Mouse (Mus musculus) midbrain, embryonic 15.5 days (tissue): ENCODE measurements around the gene Lrrc71. TPM values are rescaled to one million over a fixed set of nuclear protein-coding genes. Genes with fewer than 3 reads are reported as not detected.

Experiments
- ATAC-seq: fragments of 200-750 bp; cut with Nextera tagmentation; replicated peaks from 2 replicates; pipeline ENCODE4 v1.8.0; 2017; ENCODE audit warnings: moderate TSS enrichment
- H3K27ac ChIP-seq: fragments of 300-500 bp; sonication (generic); 2 replicates; pipeline ENCODE4 v1.5.1; 2015; ENCODE audit warnings: mild to moderate bottlenecking, inconsistent platforms
- H3K27me3 ChIP-seq: fragments of 300-500 bp; sonication (generic); replicated peaks from 2 replicates; pipeline ENCODE4 v1.6.1; 2015; ENCODE audit warnings: inconsistent platforms
- H3K36me3 ChIP-seq: fragments of 300-500 bp; sonication (generic); replicated peaks from 2 replicates; pipeline ENCODE4 v1.6.1; 2015; ENCODE audit warnings: inconsistent platforms
- H3K4me1 ChIP-seq: fragments of 300-500 bp; sonication (generic); 2 replicates; pipeline ENCODE4 v1.6.1; 2015; ENCODE audit warnings: inconsistent platforms
- H3K4me2 ChIP-seq: fragments of 300-500 bp; sonication (generic); 2 replicates; pipeline ENCODE4 v1.6.1; 2015; ENCODE audit warnings: inconsistent platforms, mild to moderate bottlenecking, moderate library complexity
- H3K4me3 ChIP-seq: fragments of 300-500 bp; sonication (generic); 2 replicates; pipeline ENCODE4 v1.5.1; 2015; ENCODE audit warnings: mild to moderate bottlenecking, inconsistent platforms
- H3K9ac ChIP-seq: fragments of 300-500 bp; sonication (generic); 2 replicates; pipeline ENCODE4 v1.6.1; 2015; ENCODE audit warnings: mild to moderate bottlenecking, inconsistent platforms
- H3K9me3 ChIP-seq: fragments of 300-500 bp; sonication (generic); 2 replicates; pipeline ENCODE4 v1.6.1; 2016; ENCODE audit warnings: inconsistent platforms
- WGBS: fragments of 180-500 bp; shearing (Covaris S2); methylation state at CpG from one replicate; pipeline ENCODE4 v1.1.7; 2015; ENCODE audit warnings: mixed read lengths; 5-methylcytosine and 5-hydroxymethylcytosine counted together
- polyA plus RNA-seq: library from polyadenylated mRNA; unstranded; fragments of >200 nt; fragmentation: Nextera tagmentation; extraction: Ambion mirVana; gene quantifications from 2 replicates; pipeline ENCODE4 v1.2.1, GENCODE M21; 2015

The Lrrc71 gene
- polyA plus RNA-seq, 1 experiment from 2014 or later: 0.89 TPM

GRCm38 (mm10) chr3:87738906-87739305 lies 9.5 kb downstream of the Lrrc71 start:
- WGBS: 87% methylated on average over 5 of the region's 5 CpGs
- Histone ChIP-seq H3K4me3 (no peak overlapping the region), H3K36me3 (peaks cover 34% of the 10 kb centered on the region), H3K4me1 (no peaks in the 10 kb centered on the region), H3K27ac (no peak overlapping the region), H3K4me2 (no peak overlapping the region), H3K27me3 (no peaks in the 10 kb centered on the region), H3K9me3 (no peaks in the 10 kb centered on the region), H3K9ac (no peak overlapping the region)
- no peak for ATAC-seq

GRCm38 (mm10) chr3:87735335-87735734 lies 13.1 kb downstream of the Lrrc71 start:
- no peaks in the 10 kb centered on the region for H3K9me3 ChIP-seq
- no peak overlapping the region for H3K9ac ChIP-seq
- peaks cover 55% of the 10 kb centered on the region for H3K36me3 ChIP-seq
- no peak overlapping the region for H3K4me2 ChIP-seq
- no peaks in the 10 kb centered on the region for H3K27me3 ChIP-seq
- 90% methylated on average over 9 of the region's 9 CpGs for WGBS
- no peaks in the 10 kb centered on the region for H3K4me1 ChIP-seq
- no peak overlapping the region for H3K4me3 ChIP-seq
- H3K27ac ChIP-seq: no peak overlapping the region
- no peak for ATAC-seq

- Histone ChIP-seq H3K9me3 (no peaks in the 10 kb centered on the region), H3K4me1 (no peaks in the 10 kb centered on the region), H3K4me2 (no peak overlapping the region), H3K4me3 (no peak overlapping the region), H3K27me3 (no peaks in the 10 kb centered on the region), H3K36me3 (peaks cover 64% of the 10 kb centered on the region), H3K27ac (no peak overlapping the region), H3K9ac (no peak overlapping the region)
- ATAC-seq: no peak
- 85% methylated on average over 11 of the region's 11 CpGs for WGBS
These were observed 14.3 kb downstream of the Lrrc71 start for GRCm38 (mm10) chr3:87733984-87734761.

GRCm38 (mm10) chr3:87733098-87733497 lies 15.3 kb downstream of the Lrrc71 start:
- ATAC-seq: no peak
- no peaks in the 10 kb centered on the region for H3K4me1 ChIP-seq
- H3K9ac ChIP-seq: no peak overlapping the region
- H3K27me3 ChIP-seq: no peaks in the 10 kb centered on the region
- 84% methylated on average over 4 of the region's 4 CpGs for WGBS
- no peak overlapping the region for H3K4me3 ChIP-seq
- H3K27ac ChIP-seq: no peak overlapping the region
- no peak overlapping the region for H3K4me2 ChIP-seq
- peaks cover 68% of the 10 kb centered on the region for H3K36me3 ChIP-seq
- H3K9me3 ChIP-seq: no peaks in the 10 kb centered on the region

DNA sequence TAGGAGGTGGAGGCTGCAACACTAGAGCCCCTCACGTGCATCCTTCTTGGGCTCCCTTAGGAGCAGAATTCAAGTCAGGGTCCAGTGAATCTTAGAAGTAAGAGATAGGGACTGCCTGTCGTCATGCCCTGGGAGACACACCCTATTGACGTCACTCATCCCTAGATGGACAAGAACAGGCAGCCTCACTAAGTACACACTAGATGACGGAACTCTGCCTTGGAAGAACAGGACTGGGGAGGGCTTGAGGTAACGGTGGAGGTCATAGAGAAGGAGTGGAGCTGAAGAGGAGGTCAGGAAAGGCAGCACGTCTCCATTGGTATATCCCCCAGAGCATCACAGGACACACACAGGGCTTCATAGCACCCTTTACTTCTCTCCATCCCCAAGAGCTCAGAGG lies 19.7 kb downstream of the Lrrc71 start:
- H3K9me3 ChIP-seq: no peaks in the 10 kb centered on the region
- no peak overlapping the region for H3K4me3 ChIP-seq
- H3K27me3 ChIP-seq: no peaks in the 10 kb centered on the region
- no peaks in the 10 kb centered on the region for H3K4me1 ChIP-seq
- 95% methylated on average over 6 of the region's 6 CpGs for WGBS
- no peak overlapping the region for H3K27ac ChIP-seq
- H3K9ac ChIP-seq: no peak overlapping the region
- ATAC-seq: no peak
- H3K4me2 ChIP-seq: no peak overlapping the region
- peaks cover 75% of the 10 kb centered on the region for H3K36me3 ChIP-seq

DNA sequence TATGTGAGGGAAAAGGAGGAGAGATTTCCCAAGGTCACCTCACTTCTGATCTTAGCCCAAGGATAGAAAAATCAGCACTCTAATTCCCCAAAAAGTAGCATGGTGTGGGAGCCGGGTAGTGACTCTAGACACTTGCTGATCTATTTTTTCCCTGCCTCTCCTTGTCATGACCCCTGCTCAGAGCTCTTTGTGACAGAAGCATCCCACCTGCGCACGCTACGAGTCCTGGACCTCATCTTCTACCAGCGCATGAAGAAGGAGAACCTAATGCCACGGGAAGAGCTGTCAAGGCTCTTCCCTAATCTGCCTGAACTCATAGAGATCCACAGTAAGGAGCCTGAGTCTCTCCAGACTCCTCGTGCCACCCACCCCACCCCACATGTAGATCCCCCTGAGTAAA lies 22.2 kb downstream of the Lrrc71 start:
- Histone ChIP-seq H3K9me3 (no peaks in the 10 kb centered on the region), H3K9ac (no peak overlapping the region), H3K4me1 (no peaks in the 10 kb centered on the region), H3K36me3 (peaks cover 80% of the 10 kb centered on the region), H3K4me2 (no peak overlapping the region), H3K27ac (no peak overlapping the region), H3K27me3 (no peaks in the 10 kb centered on the region), H3K4me3 (no peak overlapping the region)
- ATAC-seq: no peak
- 94% methylated on average over 7 of the region's 7 CpGs for WGBS

- no peaks in the 10 kb centered on the region for H3K27me3 ChIP-seq
- no peak for ATAC-seq
- H3K4me2 ChIP-seq: no peak overlapping the region
- H3K9ac ChIP-seq: no peak overlapping the region
- H3K27ac ChIP-seq: no peak overlapping the region
- no peak overlapping the region for H3K4me3 ChIP-seq
- H3K4me1 ChIP-seq: no peaks in the 10 kb centered on the region
- H3K36me3 ChIP-seq: peaks cover 79% of the 10 kb centered on the region
- no peaks in the 10 kb centered on the region for H3K9me3 ChIP-seq
- WGBS: 98% methylated on average over 16 of the region's 16 CpGs
These were observed 22.8 kb downstream of the Lrrc71 start for GRCm38 (mm10) chr3:87725396-87726160.

- H3K9me3 ChIP-seq: no peaks in the 10 kb centered on the region
- no peak overlapping the region for H3K27ac ChIP-seq
- peaks cover 75% of the 10 kb centered on the region for H3K36me3 ChIP-seq
- no peak for ATAC-seq
- no peak overlapping the region for H3K4me2 ChIP-seq
- H3K4me1 ChIP-seq: no peaks in the 10 kb centered on the region
- no peak overlapping the region for H3K4me3 ChIP-seq
- H3K9ac ChIP-seq: no peak overlapping the region
- no peaks in the 10 kb centered on the region for H3K27me3 ChIP-seq
- 88% methylated on average over 6 of the region's 6 CpGs for WGBS
These were observed 23.9 kb downstream of the Lrrc71 start for GRCm38 (mm10) chr3:87724556-87724955.

- H3K27me3 ChIP-seq: no peaks in the 10 kb centered on the region
- H3K4me3 ChIP-seq: no peak overlapping the region
- H3K9me3 ChIP-seq: no peaks in the 10 kb centered on the region
- no peak overlapping the region for H3K27ac ChIP-seq
- H3K4me1 ChIP-seq: no peaks in the 10 kb centered on the region
- no peak overlapping the region for H3K4me2 ChIP-seq
- no peak overlapping the region for H3K9ac ChIP-seq
- WGBS: 89% methylated on average over 2 of the region's 2 CpGs
- no peak for ATAC-seq
- peaks cover 60% of the 10 kb centered on the region for H3K36me3 ChIP-seq
These were observed 29.9 kb downstream of the Lrrc71 start for GRCm38 (mm10) chr3:87718525-87718924.

Other genes with a start within 250 kb of the Lrrc71 start
- gene Etv3, start 223.2 kb downstream of the Lrrc71 start, polyA plus RNA-seq: 11.3 and 11.6 TPM in 2 replicates
- 27.9 and 28.7 TPM in 2 replicates for gene Arhgef11, start 131.1 kb downstream of the Lrrc71 start, polyA plus RNA-seq
- gene Ntrk1, start 46.5 kb upstream of the Lrrc71 start, polyA plus RNA-seq: 1.0 and 1.6 TPM in 2 replicates
- 0.66 and 0.69 TPM in 2 replicates for gene Insrr, start 48.3 kb upstream of the Lrrc71 start, polyA plus RNA-seq
- 8.6 and 9.8 TPM in 2 replicates for gene Pear1, start 75.7 kb upstream of the Lrrc71 start, polyA plus RNA-seq
- not detected in 2 replicates for gene Sh2d2a, start 98.1 kb upstream of the Lrrc71 start, polyA plus RNA-seq
- 15.8 and 17.2 TPM in 2 replicates for gene Prcc, start 137.0 kb upstream of the Lrrc71 start, polyA plus RNA-seq
- 173 and 190 TPM in 2 replicates for gene Hdgf, start 157.7 kb upstream of the Lrrc71 start, polyA plus RNA-seq
- 51.5 and 55.4 TPM in 2 replicates for gene Mrpl24, start 170.9 kb upstream of the Lrrc71 start, polyA plus RNA-seq
- gene Isg20l2, start 181.7 kb upstream of the Lrrc71 start, polyA plus RNA-seq: 30.5 and 34.9 TPM in 2 replicates
- 23.0 and 23.2 TPM in 2 replicates for gene Rrnad1, start 182.1 kb upstream of the Lrrc71 start, polyA plus RNA-seq
- gene Crabp2, start 200.0 kb upstream of the Lrrc71 start, polyA plus RNA-seq: 44.8 and 52.1 TPM in 2 replicates
- 33.0 and 40.7 TPM in 2 replicates for gene Nes, start 222.5 kb upstream of the Lrrc71 start, polyA plus RNA-seq